Mouse (Mus musculus): Measurements from ENCODE around the gene Ints11. TPM values are rescaled to one million over a fixed set of nuclear protein-coding genes. Genes with fewer than 3 reads are reported as not detected.

Ints11 gene
- polyA plus RNA-seq, 1 experiment from 2014 or later = 73.1 TPM

DNA sequence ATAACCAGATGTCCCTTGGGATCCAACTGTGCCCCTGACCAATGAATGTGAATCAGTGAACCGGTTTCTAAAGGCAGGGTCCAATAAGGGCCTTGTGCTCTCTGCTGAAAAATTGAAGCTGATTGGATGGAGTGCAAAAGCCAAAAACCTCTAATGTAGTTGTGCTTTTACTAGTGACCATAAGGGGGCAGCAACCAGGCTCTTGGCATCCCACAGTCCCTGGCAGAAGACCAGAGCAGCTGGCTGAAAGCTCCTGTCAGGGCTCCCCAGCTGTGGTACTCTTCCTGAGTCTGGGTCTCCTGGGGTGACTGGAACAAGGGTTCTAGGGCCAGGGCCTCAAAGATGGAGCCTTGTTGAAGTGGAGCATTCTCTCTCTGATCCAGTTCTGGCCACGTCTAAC lies 35.5 kb upstream of the Ints11 start:
- no peak overlapping the region for H3K4me2 ChIP-seq (replicated peaks; ENCODE audit: low read depth, low read length)
- H3K4me3 ChIP-seq (ENCODE audit: low read length) = no peak overlapping the region
- H3K27me3 ChIP-seq (ENCODE audit: control insufficient read depth, insufficient read depth, low read length) = no peaks in the 10 kb centered on the region
- H3K4me1 ChIP-seq (ENCODE audit: control insufficient read depth, insufficient read depth, low read length) = peaks cover 10% of the 10 kb centered on the region
- peak overlapping the region; percentile 11; the same call in 1 of the 2 replicates for H3K27ac ChIP-seq (ENCODE audit: low read depth, low read length)
- peaks cover 5% of the 10 kb centered on the region; the same call in 1 of the 2 replicates for H3K36me3 ChIP-seq (ENCODE audit: control insufficient read depth, insufficient read depth, low read length)
- 39% methylated on average over 2 of the region's 2 CpGs for WGBS
- no peaks in the 10 kb centered on the region for H3K9me3 ChIP-seq (ENCODE audit: control insufficient read depth, low read length)
- ATAC-seq (ENCODE audit: low FRiP score, low TSS enrichment) = peak; percentile 21
- no peak overlapping the region for H3K9ac ChIP-seq (ENCODE audit: low read depth, low read length)

- Histone ChIP-seq H3K27ac (ENCODE audit: low read depth, low read length) (peak overlapping the region; percentile 24; the same call in 1 of the 2 replicates), H3K36me3 (ENCODE audit: control insufficient read depth, insufficient read depth, low read length) (peaks cover 7% of the 10 kb centered on the region; the same call in 1 of the 2 replicates), H3K9me3 (ENCODE audit: control insufficient read depth, low read length) (no peaks in the 10 kb centered on the region), H3K4me2 (replicated peaks; ENCODE audit: low read depth, low read length) (no peak overlapping the region), H3K4me1 (ENCODE audit: control insufficient read depth, insufficient read depth, low read length) (peaks cover 23% of the 10 kb centered on the region), H3K4me3 (ENCODE audit: low read length) (no peak overlapping the region), H3K9ac (ENCODE audit: low read depth, low read length) (no peak overlapping the region), H3K27me3 (ENCODE audit: control insufficient read depth, insufficient read depth, low read length) (no peaks in the 10 kb centered on the region)
- ATAC-seq (ENCODE audit: low FRiP score, low TSS enrichment) = no peak
- 77% methylated on average over 11 of the region's 11 CpGs for WGBS
Observed at GRCm38 (mm10) chr4:155837404-155838010, 31.8 kb upstream of the Ints11 start.

GRCm38 (mm10) chr4:155838187-155839153 lies 30.9 kb upstream of the Ints11 start:
- no peak overlapping the region for H3K4me3 ChIP-seq (ENCODE audit: low read length)
- H3K9ac ChIP-seq (ENCODE audit: low read depth, low read length) = no peak overlapping the region

DNA sequence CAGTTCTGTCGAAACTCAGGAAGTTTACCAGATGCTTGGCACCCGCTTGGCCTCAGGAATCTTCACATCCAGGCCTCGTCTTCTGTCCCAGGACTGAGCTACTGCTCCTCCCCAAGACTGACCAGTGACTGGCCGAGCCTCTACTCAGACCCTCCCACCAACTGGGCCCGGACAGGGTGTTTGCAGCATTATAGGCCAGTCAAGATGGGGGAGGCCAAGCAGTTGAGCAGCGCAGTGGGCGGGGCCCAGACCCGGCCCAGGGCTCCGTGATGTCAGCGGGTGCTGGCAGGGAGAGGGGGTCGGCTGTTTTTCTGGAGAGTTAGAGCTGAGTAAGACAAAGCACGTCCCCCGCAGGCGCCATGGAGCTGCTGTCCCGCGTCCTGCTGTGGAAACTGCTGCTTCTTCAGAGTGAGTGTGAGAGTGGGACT lies 29.8 kb upstream of the Ints11 start, which contains the start of gene Mxra8:
Gene Mxra8 (plus strand): TSS at position 198 of the 428 bp plus-strand sequence.
- Histone ChIP-seq H3K9me3 (ENCODE audit: control insufficient read depth, low read length) (no peaks in the 10 kb centered on the region), H3K4me3 (ENCODE audit: low read length) (peak within 1 kb of the TSS; percentile 48), H3K4me2 (replicated peaks; ENCODE audit: low read depth, low read length) (peak within 1 kb of the TSS; percentile 76), H3K36me3 (ENCODE audit: control insufficient read depth, insufficient read depth, low read length) (peaks cover 13% of the 10 kb centered on the region), H3K27ac (ENCODE audit: low read depth, low read length) (peak within 1 kb of the TSS; percentile 76), H3K27me3 (ENCODE audit: control insufficient read depth, insufficient read depth, low read length) (no peaks in the 10 kb centered on the region), H3K4me1 (ENCODE audit: control insufficient read depth, insufficient read depth, low read length) (peaks cover 17% of the 10 kb centered on the region), H3K9ac (ENCODE audit: low read depth, low read length) (peak within 1 kb of the TSS; percentile 58)
- ATAC-seq (ENCODE audit: low FRiP score, low TSS enrichment) = peak; percentile 93
- 2% methylated on average over 16 of the region's 16 CpGs for WGBS

More at GRCm38 (mm10) chr4:155838187-155839153, 30.9 kb upstream of the Ints11 start:
- Histone ChIP-seq H3K9me3 (ENCODE audit: control insufficient read depth, low read length) (no peaks in the 10 kb centered on the region), H3K4me2 (replicated peaks; ENCODE audit: low read depth, low read length) (peak overlapping the region; percentile 76; the same call in 1 of the 2 replicates), H3K27ac (ENCODE audit: low read depth, low read length) (peak overlapping the region; percentile 44; the same call in 1 of the 2 replicates), H3K27me3 (ENCODE audit: control insufficient read depth, insufficient read depth, low read length) (no peaks in the 10 kb centered on the region), H3K36me3 (ENCODE audit: control insufficient read depth, insufficient read depth, low read length) (peaks cover 12% of the 10 kb centered on the region), H3K4me1 (ENCODE audit: control insufficient read depth, insufficient read depth, low read length) (peaks cover 22% of the 10 kb centered on the region)
- no peak for ATAC-seq (ENCODE audit: low FRiP score, low TSS enrichment)
- 53% methylated on average over 8 of the region's 8 CpGs for WGBS

DNA sequence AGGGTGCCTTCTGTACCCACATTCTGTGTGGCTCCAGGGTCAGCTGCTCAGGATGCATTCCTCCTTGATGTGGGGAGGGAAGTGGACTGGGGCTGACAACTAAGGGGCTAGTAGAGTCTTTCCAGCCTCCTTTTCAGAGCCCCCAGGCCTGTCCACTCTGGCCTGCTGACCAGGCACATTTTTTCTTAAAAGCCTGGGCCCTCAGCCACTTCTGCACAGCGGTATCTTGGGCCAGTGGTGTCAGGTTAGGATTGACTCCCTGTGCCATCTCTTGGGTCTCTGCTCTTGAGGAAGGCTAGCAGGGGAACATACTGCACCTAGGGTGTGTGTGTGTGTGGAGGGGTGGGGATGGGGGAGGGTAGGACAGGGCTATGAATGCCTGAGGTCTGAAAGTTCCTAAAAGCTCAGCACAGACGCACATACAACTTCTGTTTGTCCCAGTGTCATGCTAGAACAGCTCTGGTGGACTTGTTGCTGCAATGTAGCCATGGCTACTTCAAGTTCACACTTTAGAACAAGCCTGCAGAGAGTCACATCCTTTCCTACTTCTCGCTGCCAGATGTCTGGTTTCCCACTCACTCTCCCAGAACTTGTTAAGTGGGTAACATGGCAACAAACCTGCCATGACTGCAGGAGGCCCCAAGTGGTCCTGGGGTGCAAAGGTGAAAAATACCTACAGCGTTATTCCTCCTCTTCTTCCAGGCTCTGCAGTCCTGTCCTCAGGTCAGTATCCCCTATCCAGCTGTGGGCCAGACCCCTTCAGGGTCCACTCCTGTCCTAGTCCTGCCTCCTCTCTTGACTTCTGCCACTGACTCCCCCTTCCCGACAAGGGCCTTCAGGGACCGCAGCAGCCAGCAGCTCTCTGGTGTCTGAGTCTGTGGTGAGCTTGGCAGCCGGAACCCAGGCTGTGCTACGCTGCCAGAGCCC lies 29.0 kb upstream of the Ints11 start:
- no peaks in the 10 kb centered on the region for H3K27me3 ChIP-seq (ENCODE audit: control insufficient read depth, insufficient read depth, low read length)
- peak overlapping the region; percentile 76 for H3K4me2 ChIP-seq (replicated peaks; ENCODE audit: low read depth, low read length)
- no peaks in the 10 kb centered on the region for H3K9me3 ChIP-seq (ENCODE audit: control insufficient read depth, low read length)
- peaks cover 17% of the 10 kb centered on the region for H3K4me1 ChIP-seq (ENCODE audit: control insufficient read depth, insufficient read depth, low read length)
- WGBS = 10% methylated on average over 8 of the region's 8 CpGs
- H3K4me3 ChIP-seq (ENCODE audit: low read length) = peak overlapping the region; percentile 48
- ATAC-seq (ENCODE audit: low FRiP score, low TSS enrichment) = peak; percentile 17
- H3K27ac ChIP-seq (ENCODE audit: low read depth, low read length) = peak overlapping the region; percentile 76
- H3K9ac ChIP-seq (ENCODE audit: low read depth, low read length) = peak overlapping the region; percentile 58
- peaks cover 13% of the 10 kb centered on the region for H3K36me3 ChIP-seq (ENCODE audit: control insufficient read depth, insufficient read depth, low read length)

DNA sequence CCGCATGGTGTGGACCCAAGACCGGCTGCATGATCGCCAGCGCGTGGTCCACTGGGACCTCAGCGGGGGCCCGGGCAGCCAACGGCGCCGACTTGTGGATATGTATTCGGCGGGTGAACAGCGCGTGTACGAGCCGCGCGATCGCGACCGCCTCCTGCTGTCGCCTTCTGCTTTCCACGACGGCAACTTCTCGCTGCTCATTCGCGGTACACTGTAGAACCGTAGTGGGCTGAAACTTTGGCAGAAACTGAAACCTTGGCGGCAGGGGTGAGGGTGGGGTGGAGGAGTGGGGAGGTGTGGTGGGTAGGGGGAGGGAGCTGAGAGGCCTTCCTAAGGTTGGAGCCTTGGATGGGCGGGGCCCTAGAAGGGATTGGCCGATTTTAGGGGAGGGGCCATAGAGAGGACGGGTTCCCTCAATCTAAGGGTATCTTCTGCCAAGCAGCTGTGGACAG lies 28.3 kb upstream of the Ints11 start:
- Histone ChIP-seq H3K9ac (ENCODE audit: low read depth, low read length) (peak overlapping the region; percentile 58; the same call in 1 of the 2 replicates), H3K9me3 (ENCODE audit: control insufficient read depth, low read length) (no peaks in the 10 kb centered on the region), H3K4me1 (ENCODE audit: control insufficient read depth, insufficient read depth, low read length) (peaks cover 17% of the 10 kb centered on the region), H3K27ac (ENCODE audit: low read depth, low read length) (0 out of 2 replicates have a peak overlapping the region, but pooled peaks have one; percentile 76), H3K4me3 (ENCODE audit: low read length) (peak overlapping the region; percentile 48), H3K4me2 (replicated peaks; ENCODE audit: low read depth, low read length) (peak overlapping the region; percentile 76), H3K27me3 (ENCODE audit: control insufficient read depth, insufficient read depth, low read length) (no peaks in the 10 kb centered on the region), H3K36me3 (ENCODE audit: control insufficient read depth, insufficient read depth, low read length) (peaks cover 13% of the 10 kb centered on the region)
- under 1% methylated on average over 32 of the region's 32 CpGs for WGBS
- peak; percentile 70 for ATAC-seq (ENCODE audit: low FRiP score, low TSS enrichment)

DNA sequence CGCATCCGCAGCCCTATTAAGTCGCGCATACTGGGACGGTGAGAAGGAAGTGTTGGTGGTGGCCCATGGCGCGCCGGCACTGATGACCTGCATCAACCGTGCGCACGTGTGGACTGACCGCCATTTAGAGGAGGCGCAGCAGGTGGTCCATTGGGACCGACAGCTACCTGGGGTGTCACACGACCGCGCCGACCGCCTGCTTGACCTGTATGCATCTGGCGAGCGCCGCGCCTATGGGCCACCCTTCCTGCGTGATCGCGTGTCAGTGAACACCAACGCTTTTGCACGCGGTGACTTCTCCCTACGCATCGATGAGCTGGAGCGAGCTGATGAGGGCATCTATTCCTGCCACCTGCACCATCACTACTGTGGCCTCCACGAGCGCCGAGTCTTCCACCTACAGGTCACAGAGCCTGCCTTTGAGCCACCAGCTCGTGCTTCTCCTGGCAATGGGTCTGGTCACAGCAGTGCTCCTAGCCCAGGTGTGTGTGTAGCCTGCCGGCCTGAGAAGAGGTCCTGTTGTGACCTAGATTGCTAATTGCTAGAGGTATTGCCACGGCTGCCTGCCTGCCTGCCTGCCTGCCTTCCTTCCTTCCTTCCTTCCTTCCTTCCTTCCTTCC lies 27.6 kb upstream of the Ints11 start:
- Histone ChIP-seq H3K4me1 (ENCODE audit: control insufficient read depth, insufficient read depth, low read length) (peaks cover 17% of the 10 kb centered on the region), H3K9ac (ENCODE audit: low read depth, low read length) (no peak overlapping the region; the same call in 1 of the 2 replicates), H3K9me3 (ENCODE audit: control insufficient read depth, low read length) (no peaks in the 10 kb centered on the region), H3K36me3 (ENCODE audit: control insufficient read depth, insufficient read depth, low read length) (peaks cover 13% of the 10 kb centered on the region), H3K27me3 (ENCODE audit: control insufficient read depth, insufficient read depth, low read length) (no peaks in the 10 kb centered on the region), H3K4me2 (replicated peaks; ENCODE audit: low read depth, low read length) (peak overlapping the region; percentile 76), H3K4me3 (ENCODE audit: low read length) (peak overlapping the region; percentile 48; the same call in 1 of the 2 replicates), H3K27ac (ENCODE audit: low read depth, low read length) (no peak overlapping the region)
- ATAC-seq (ENCODE audit: low FRiP score, low TSS enrichment) = peak; percentile 8; the same call in 1 of the 2 replicates
- WGBS = 39% methylated on average over 38 of the region's 38 CpGs

GRCm38 (mm10) chr4:155843231-155843630 lies 26.1 kb upstream of the Ints11 start:
- 95% methylated on average over 5 of the region's 5 CpGs for WGBS
- no peak overlapping the region for H3K27ac ChIP-seq (ENCODE audit: low read depth, low read length)

More at GRCm38 (mm10) chr4:155843231-155843630, 26.1 kb upstream of the Ints11 start:
- Histone ChIP-seq H3K36me3 (ENCODE audit: control insufficient read depth, insufficient read depth, low read length) (peaks cover 13% of the 10 kb centered on the region), H3K9me3 (ENCODE audit: control insufficient read depth, low read length) (no peaks in the 10 kb centered on the region), H3K4me2 (replicated peaks; ENCODE audit: low read depth, low read length) (no peak overlapping the region), H3K4me3 (ENCODE audit: low read length) (no peak overlapping the region), H3K9ac (ENCODE audit: low read depth, low read length) (no peak overlapping the region), H3K4me1 (ENCODE audit: control insufficient read depth, insufficient read depth, low read length) (peaks cover 21% of the 10 kb centered on the region), H3K27me3 (ENCODE audit: control insufficient read depth, insufficient read depth, low read length) (no peaks in the 10 kb centered on the region)
- no peak for ATAC-seq (ENCODE audit: low FRiP score, low TSS enrichment)

All from kidney, embryonic 14.5 days (tissue).